Mouse (Mus musculus) thymus, postnatal 25 days (tissue): ENCODE measurements around the gene Wnt9b.
"Not testable (repeated sequence)": the region's sequence is repeated elsewhere in the genome, so short reads cannot be mapped to it uniquely, and the experiment has no call there.

Source experiments
- DNase-seq: peaks from one replicate; pipeline ENCODE4 v3.0.0; 2022

The Wnt9b gene

GRCm38 (mm10) chr11:103749306-103750089 is at the start of gene Wnt9b:
Gene Wnt9b, minus strand, starts transcription at chr11:103749821.
- no peak for DNase-seq

- no peak for DNase-seq
Measured at GRCm38 (mm10) chr11:103789951-103790350, 40.3 kb upstream of the Wnt9b start.

- DNase-seq = no peak
Measured at GRCm38 (mm10) chr11:103780152-103780551, 30.5 kb upstream of the Wnt9b start.

- no peak for DNase-seq
Measured at GRCm38 (mm10) chr11:103774228-103774530, 24.6 kb upstream of the Wnt9b start.

- DNase-seq = peak; percentile 47
Measured at GRCm38 (mm10) chr11:103773387-103774227, 24.0 kb upstream of the Wnt9b start, which contains the start of gene Wnt3. Gene Wnt3, plus strand, starts transcription at chr11:103774150.

- no peak for DNase-seq
Measured at GRCm38 (mm10) chr11:103772505-103773386, 23.1 kb upstream of the Wnt9b start.

- DNase-seq = no peak
Measured at GRCm38 (mm10) chr11:103771160-103771817, 21.7 kb upstream of the Wnt9b start.

- no peak for DNase-seq
Measured at GRCm38 (mm10) chr11:103765556-103766011, 16.0 kb upstream of the Wnt9b start.

- DNase-seq = no peak
Measured at GRCm38 (mm10) chr11:103764601-103765000, 15.0 kb upstream of the Wnt9b start.

GRCm38 (mm10) chr11:103763410-103764163 is 14.0 kb upstream of the Wnt9b start:
- DNase-seq = peak; percentile 23

GRCm38 (mm10) chr11:103760891-103761290 is 11.3 kb upstream of the Wnt9b start:
- DNase-seq = not testable (repeated sequence)

- DNase-seq = no peak
Measured at GRCm38 (mm10) chr11:103760101-103760500, 10.5 kb upstream of the Wnt9b start.

- peak; percentile 62 for DNase-seq
Measured at GRCm38 (mm10) chr11:103758706-103759105, 9.1 kb upstream of the Wnt9b start.

GRCm38 (mm10) chr11:103758054-103758453 is 8.4 kb upstream of the Wnt9b start:
- DNase-seq = no peak

- DNase-seq = no peak
Measured at GRCm38 (mm10) chr11:103750612-103751011, 991 bp upstream of the Wnt9b start.

- DNase-seq = no peak
Measured at GRCm38 (mm10) chr11:103735046-103735781, 14.4 kb downstream of the Wnt9b start.

- DNase-seq = no peak
Measured at GRCm38 (mm10) chr11:103734411-103735045, 15.1 kb downstream of the Wnt9b start.

GRCm38 (mm10) chr11:103733961-103734360 is 15.7 kb downstream of the Wnt9b start:
- DNase-seq = no peak

GRCm38 (mm10) chr11:103733069-103733468 is 16.6 kb downstream of the Wnt9b start:
- DNase-seq = no peak

GRCm38 (mm10) chr11:103732306-103732705 is 17.3 kb downstream of the Wnt9b start:
- DNase-seq = no peak
